Mouse (Mus musculus) ES-Bruce4 (cell line): ENCODE measurements around the gene Tmem131l. TPM values are rescaled to one million over a fixed set of nuclear protein-coding genes. Genes with fewer than 3 reads are reported as not detected.

Source experiments
- H3K27ac ChIP-seq: 2 replicates; pipeline ENCODE4 v1.5.1; 2012; ENCODE audit warnings: low read length, inconsistent platforms; ENCODE audit not compliant: insufficient read depth
- H3K27me3 ChIP-seq: 2 replicates; pipeline ENCODE4 v1.6.1; 2012; ENCODE audit warnings: mild to moderate bottlenecking, low read length, inconsistent platforms; ENCODE audit not compliant: control insufficient read depth, poor library complexity, insufficient read depth, severe bottlenecking
- H3K36me3 ChIP-seq: 2 replicates; pipeline ENCODE4 v1.6.1; 2012; ENCODE audit warnings: inconsistent platforms, mild to moderate bottlenecking, low read length, moderate library complexity; ENCODE audit not compliant: control insufficient read depth, poor library complexity, insufficient read depth, severe bottlenecking
- H3K4me1 ChIP-seq: one replicate; pipeline ENCODE4 v1.8.1; 2011; ENCODE audit warnings: low read length; ENCODE audit not compliant: control insufficient read depth, insufficient read depth
- H3K4me3 ChIP-seq: 2 replicates; pipeline ENCODE4 v1.5.1; 2011; ENCODE audit warnings: low read depth, mild to moderate bottlenecking, low read length
- H3K9ac ChIP-seq: 2 replicates; pipeline ENCODE4 v1.6.1; 2012; ENCODE audit warnings: low read depth, mild to moderate bottlenecking, inconsistent platforms; ENCODE audit not compliant: poor library complexity, severe bottlenecking
- H3K9me3 ChIP-seq: replicated peaks from 2 replicates; pipeline ENCODE4 v1.6.1; 2012; ENCODE audit warnings: mild to moderate bottlenecking, low read length, inconsistent platforms; ENCODE audit not compliant: control insufficient read depth, poor library complexity, insufficient read depth, severe bottlenecking
- CTCF ChIP-seq: IDR thresholded peaks from one replicate; pipeline ENCODE4 v1.8.1; 2011; ENCODE audit warnings: low read depth, low read length
- EP300 ChIP-seq: IDR thresholded peaks from 2 replicates; pipeline ENCODE4 v1.6.1; 2011; ENCODE audit warnings: low read depth, low read length; ENCODE audit not compliant: insufficient read depth
- POLR2A ChIP-seq: IDR thresholded peaks from one replicate; pipeline ENCODE4 v1.8.1; 2011; ENCODE audit warnings: low read length; ENCODE audit not compliant: insufficient read depth
- polyA plus RNA-seq: library from polyadenylated mRNA; stranded (reverse); fragments of >200 nt; gene quantifications from 2 replicates; pipeline ENCODE4 v1.2.4, GENCODE M21; 2011; ENCODE audit warnings: low read depth; ENCODE audit not compliant: missing spikeins, insufficient read depth, insufficient read length

The Tmem131l gene
- polyA plus RNA-seq, 1 experiment, result 51.5 TPM

DNA sequence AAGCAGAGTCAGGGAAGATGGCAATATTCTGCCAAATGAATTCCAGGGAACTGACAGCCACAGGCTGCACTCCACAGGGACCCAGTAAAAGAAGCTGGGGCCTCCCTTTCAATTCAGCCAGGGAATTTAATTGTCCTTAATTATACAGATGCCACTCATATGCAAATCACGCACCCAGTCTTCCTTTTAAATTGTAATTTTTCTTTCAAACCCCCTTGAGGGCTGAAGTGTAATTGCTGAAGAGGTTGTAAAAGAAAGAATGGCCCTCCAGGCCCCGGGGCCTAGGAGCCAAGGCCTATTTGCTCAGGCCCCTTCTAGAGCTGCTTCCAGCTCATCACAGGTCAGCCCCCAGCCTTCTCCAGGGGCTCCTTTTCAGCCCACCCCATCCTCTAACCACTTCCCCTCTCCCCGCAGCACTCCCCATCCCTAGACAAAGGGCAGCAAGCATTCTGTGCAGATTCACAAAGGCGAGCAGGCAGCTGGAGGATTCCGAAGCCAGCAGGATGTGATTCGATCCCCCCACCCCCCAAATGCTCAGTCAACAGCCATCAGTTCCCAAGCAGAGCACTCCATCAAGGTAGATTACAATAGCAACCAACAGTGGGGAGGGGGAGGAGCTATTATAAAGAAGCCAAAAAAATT, 59.6 kb downstream of the Tmem131l start:
- Histone ChIP-seq H3K9ac (no peak overlapping the region), H3K4me1 (peaks cover 11% of the 10 kb centered on the region), H3K9me3 (peaks cover 4% of the 10 kb centered on the region; the same call in 1 of the 2 replicates), H3K27me3 (no peaks in the 10 kb centered on the region), H3K4me3 (no peak overlapping the region), H3K27ac (peak overlapping the region; percentile 81), H3K36me3 (no peaks in the 10 kb centered on the region)
- TF ChIP-seq POLR2A (no peak), EP300 (peak; percentile 98), CTCF (no peak)

DNA sequence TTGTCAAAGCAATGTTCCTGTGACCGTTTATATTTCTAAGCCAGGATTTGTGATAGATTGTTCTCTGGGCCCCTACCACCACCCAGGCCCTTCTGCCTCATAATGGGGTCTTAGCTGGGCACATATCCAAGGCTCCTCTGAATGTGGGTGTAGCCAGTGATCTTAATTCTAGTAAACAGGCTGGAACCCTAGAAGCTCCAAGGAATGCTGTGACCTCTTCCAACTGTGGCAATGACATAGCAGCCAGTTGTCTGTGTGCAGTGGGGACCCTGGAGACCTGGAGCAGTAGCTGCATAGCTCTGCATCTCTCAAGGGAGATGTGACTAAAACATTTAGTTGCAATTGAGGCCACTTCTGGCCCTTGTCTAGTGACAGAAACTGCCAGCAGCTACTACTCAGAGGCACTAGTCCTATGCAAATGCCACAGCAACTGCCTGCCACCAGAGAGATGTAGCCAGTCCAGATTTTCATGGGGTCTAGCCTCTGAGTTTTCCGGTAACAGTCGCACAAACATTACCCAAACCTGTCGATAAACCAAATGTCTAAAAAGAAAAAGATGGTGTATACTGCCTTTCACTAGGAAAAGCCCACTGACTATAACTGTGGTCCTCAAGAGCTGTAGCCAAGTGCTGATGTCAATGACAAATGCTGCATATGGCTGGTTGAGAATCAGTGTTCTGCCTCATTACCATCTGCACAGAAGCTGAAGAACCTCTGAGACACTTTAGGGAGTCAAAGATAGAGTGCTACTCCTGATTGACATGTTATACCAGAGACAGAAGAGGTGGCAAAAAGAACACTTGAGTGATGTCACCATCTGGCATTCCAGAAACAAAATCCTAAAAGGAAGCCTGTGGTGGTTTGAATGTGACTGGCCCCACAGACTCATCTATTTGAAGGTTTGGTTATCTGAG, 61.2 kb downstream of the Tmem131l start:
- H3K4me3 ChIP-seq, result no peak overlapping the region
- peaks cover 6% of the 10 kb centered on the region; the same call in 1 of the 2 replicates for H3K9me3 ChIP-seq
- no peaks in the 10 kb centered on the region for H3K27me3 ChIP-seq
- H3K27ac ChIP-seq, result no peak overlapping the region
- TF ChIP-seq POLR2A (no peak), CTCF (no peak)
- peaks cover 11% of the 10 kb centered on the region for H3K4me1 ChIP-seq
- no peaks in the 10 kb centered on the region for H3K36me3 ChIP-seq
- H3K9ac ChIP-seq, result no peak overlapping the region

DNA sequence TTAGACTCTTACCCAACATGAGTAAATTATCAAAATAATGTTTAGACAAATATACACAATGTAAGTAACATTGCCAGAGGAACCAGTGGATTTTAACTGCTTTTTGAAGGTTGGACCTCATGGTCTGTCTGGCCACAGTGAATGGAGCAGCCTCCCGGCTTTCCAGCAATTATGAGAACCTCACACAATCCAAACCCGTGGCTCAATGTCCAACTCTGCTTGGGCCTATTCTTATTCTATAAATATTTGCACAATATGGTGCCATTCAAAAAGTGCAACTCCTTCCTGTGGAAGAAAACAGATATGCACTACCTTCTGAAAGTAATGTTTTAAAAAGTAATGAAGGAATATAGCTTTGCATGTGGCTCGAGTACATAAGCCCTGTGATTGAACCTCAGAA, 62.2 kb downstream of the Tmem131l start:
- TF ChIP-seq CTCF, result no peak
- no peak for TF ChIP-seq EP300
- H3K4me3 ChIP-seq, result no peak overlapping the region

DNA sequence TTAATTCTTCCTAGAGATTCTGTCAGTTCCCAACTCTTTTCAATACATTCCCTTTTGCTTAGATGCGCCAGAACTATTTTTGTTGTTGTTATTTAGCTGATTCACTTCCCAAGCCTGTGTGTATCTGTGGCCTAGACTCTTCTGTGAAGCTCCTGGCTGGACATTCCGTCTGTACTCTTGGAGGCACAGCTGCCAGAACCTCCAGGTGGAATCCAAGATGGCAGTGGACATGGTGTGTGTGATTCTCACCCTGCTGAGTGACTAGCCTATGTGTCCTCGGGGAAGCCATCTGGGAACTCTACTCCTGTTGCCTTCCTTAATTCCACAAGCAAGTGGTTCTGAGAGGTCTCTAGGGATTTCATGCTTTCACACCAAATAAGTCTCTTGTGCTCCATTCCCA, 63.8 kb downstream of the Tmem131l start:
- Histone ChIP-seq H3K4me3 (no peak overlapping the region), H3K9me3 (peaks cover 6% of the 10 kb centered on the region; the same call in 1 of the 2 replicates), H3K9ac (no peak overlapping the region), H3K27me3 (no peaks in the 10 kb centered on the region), H3K27ac (no peak overlapping the region), H3K4me1 (peaks cover 4% of the 10 kb centered on the region), H3K36me3 (no peaks in the 10 kb centered on the region)
- TF ChIP-seq POLR2A (no peak), EP300 (no peak), CTCF (no peak)

More for the DNA sequence above, 62.2 kb downstream of the Tmem131l start:
- peaks cover 10% of the 10 kb centered on the region for H3K4me1 ChIP-seq
- H3K27me3 ChIP-seq, result no peaks in the 10 kb centered on the region
- no peak overlapping the region for H3K9ac ChIP-seq
- H3K36me3 ChIP-seq, result no peaks in the 10 kb centered on the region
- H3K27ac ChIP-seq, result no peak overlapping the region
- H3K9me3 ChIP-seq, result peaks cover 6% of the 10 kb centered on the region; the same call in 1 of the 2 replicates

DNA sequence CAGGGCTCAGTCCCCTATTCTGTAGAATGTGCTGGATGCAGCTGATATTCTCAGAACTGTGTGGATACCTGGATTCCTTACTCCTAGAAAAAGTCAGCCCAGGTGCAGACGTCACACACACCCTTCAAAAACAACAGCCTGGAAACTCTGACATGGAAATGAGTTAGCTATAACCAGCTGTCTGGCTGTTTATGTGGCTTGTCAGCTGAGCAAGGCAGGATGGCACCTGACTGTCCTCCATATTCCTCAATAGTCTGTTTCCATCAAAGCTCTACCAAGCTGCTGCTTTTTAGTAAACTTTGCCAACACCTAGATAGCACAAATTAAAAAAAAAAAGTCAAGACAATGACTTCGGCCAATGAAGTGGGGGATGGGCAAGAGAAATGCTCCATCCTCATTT, 66.6 kb downstream of the Tmem131l start:
- Histone ChIP-seq H3K9ac (no peak overlapping the region), H3K4me1 (peaks cover 5% of the 10 kb centered on the region), H3K9me3 (peaks cover 6% of the 10 kb centered on the region; the same call in 1 of the 2 replicates), H3K36me3 (no peaks in the 10 kb centered on the region), H3K27me3 (no peaks in the 10 kb centered on the region), H3K27ac (no peak overlapping the region), H3K4me3 (no peak overlapping the region)
- TF ChIP-seq POLR2A (no peak), CTCF (no peak), EP300 (no peak)

DNA sequence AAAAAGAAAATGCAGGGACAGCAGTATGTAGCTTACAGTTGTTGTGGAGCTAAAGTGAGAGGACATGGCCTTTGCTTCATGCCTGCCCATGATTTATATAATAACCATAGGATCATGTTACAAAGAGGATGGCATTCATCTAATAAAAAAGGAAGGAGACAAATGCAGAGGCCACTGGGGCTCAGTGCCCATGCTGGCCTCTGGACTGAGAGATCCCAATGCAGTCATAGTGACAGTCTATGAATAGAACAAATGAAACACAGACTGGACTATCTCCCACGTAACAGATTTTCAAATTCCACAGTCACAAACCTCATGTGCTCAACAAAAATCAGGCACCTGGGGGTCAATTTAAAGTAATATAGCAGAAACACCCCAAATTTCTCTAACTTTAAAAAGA, 69.3 kb downstream of the Tmem131l start:
- Histone ChIP-seq H3K4me1 (peaks cover 6% of the 10 kb centered on the region), H3K36me3 (no peaks in the 10 kb centered on the region; the same call in 1 of the 2 replicates), H3K27ac (no peak overlapping the region), H3K9me3 (peaks cover 4% of the 10 kb centered on the region; the same call in 1 of the 2 replicates), H3K27me3 (no peaks in the 10 kb centered on the region), H3K9ac (no peak overlapping the region), H3K4me3 (no peak overlapping the region)
- no peak for TF ChIP-seq CTCF
- no peak for TF ChIP-seq POLR2A
- TF ChIP-seq EP300, result no peak
